Mouse (Mus musculus) heart, adult 2 months (tissue): ENCODE results near the gene Fancc.

ENCODE experiments used
- CTCF ChIP-seq: fragments of 200-600 bp; IDR thresholded peaks from 2 replicates; pipeline ENCODE4 v1.8.1; 2022; ENCODE audit warnings: antibody characterized with exemption, mild to moderate bottlenecking, moderate library complexity
- EP300 ChIP-seq: fragments of 200-500 bp; IDR thresholded peaks from 2 replicates; pipeline ENCODE4 v1.6.1; 2011; ENCODE audit warnings: low read depth, low read length, control low read depth; ENCODE audit not compliant: insufficient read depth

DNA sequence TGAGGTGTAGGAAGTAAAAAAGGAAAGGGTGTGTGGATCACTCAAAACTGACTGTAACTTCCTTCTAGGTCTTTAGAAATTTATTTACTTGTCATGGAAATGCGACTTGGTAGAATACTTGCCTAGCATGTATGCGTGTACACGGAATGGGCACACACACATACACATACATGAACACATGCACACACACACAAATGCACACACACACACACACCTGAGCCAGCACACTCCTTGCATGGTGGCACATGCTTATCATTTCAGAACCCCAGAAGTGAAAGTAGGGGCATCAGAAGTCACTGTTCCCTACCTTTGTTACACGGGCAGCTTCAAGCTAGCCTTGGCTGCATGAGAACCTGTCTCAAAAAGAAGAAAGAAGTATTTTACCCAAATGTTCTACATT is 220.7 kb downstream of the Fancc start:
- TF ChIP-seq CTCF, result no peak
- TF ChIP-seq EP300, result no peak
